Mouse (Mus musculus): Measurements from ENCODE around the gene Chn2.
A peak's percentile ranks its signal among the peaks of the same experiment; 100 is the strongest.
"Not testable (repeated sequence)": the region's sequence is repeated elsewhere in the genome, so short reads cannot be mapped to it uniquely, and the experiment has no call there.

Chn2 gene

DNA sequence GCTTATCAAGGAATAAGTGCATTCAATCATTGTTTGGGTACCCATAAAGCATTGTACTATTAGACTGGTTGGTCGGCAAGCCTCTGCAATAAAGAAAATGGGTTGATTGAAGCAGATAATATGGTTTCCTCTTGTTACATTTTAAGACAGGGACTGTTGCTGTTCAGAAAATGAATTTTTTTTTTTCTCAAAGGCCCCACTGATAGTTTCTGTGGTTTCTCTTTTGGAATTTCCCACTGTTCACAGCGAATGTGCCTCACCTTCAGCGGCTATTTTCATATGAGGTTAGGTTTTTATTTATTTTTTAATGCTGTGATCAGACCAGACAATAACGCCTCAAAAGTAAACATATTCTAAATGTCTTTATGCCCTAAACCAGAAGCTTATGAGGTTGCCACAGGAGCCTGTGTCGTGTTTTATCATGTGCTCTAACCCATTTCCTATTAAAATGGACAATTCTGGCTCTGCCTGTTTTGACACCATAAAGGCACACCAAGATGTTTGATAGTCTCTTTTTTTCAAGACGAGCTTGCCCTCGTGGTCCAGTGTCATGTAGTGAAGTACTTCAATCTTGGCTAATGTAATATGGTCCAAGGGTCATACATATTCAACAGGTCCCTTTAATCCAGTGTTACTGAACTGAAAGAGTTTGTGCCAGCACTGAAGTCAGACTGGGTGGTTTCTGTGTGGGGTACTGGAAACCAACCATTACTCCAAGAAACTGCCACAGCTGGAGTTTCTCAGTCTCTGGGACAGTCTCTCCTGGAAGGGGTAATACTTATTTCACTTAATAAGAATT lies 112.3 kb downstream of the Chn2 start:
- DNase-seq (ENCODE audit: low spot score in 2 of 2), result no peak

DNA sequence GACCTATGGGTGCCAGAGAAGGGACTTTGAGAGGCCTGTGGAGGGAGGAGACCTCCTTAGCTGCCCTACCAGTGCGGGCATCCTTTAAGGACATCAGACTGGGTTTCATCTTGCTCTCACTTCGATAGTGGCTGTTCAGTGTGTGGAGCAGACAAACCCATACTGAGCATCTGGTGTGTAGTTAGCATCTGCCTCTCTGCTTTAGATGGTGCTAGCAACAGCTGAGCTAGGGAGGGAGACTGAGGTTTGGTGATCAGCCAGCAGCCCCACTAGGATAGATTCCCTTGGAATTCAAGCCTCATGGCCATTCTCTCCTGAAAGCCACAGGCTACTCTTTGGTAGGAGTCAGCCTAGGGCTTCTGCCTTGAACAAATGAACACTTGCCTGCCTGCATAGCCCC lies 117.7 kb downstream of the Chn2 start:
- DNase-seq (ENCODE audit: low spot score in 2 of 2), result no peak

DNA sequence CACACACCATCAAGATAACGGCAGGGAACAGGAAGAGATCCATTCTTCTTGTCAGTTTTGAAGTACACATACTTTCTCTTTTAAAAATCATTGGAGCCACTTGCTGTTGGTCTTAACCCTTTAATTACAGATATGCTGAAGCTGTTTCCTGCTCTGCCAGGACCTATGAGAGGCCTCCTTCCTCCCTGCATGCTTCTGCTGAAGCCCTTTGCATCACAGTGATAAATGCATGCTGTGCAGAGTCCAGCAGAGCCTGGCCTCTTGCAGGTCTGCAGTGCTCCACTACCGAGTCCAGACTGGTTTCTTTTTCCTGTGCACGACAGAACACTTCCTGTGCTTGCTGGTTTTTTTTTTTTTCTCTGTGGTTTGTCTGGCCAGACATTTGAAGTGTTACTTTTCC lies 119.0 kb downstream of the Chn2 start:
- DNase-seq (ENCODE audit: low spot score in 2 of 2), result no peak

DNA sequence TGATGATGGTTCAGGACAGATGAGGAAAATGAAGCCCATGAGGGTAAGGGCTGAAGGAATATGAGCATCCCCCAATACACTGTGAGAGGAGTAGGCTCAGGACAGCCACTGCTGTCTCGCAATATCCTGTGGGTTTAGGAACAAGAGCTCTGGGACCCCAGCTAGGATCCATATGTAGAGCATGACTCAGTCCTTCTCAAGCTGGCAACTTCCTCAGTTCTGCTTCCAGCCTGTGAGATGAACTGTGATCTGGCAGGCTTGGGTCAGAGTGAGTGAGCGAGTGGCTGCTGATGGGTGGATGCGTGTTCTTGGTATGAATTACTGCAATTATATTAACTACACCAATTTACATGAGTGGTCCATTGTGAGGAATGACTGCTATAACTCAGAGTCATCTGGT lies 121.3 kb downstream of the Chn2 start:
- DNase-seq (ENCODE audit: low spot score in 2 of 2), result no peak

DNA sequence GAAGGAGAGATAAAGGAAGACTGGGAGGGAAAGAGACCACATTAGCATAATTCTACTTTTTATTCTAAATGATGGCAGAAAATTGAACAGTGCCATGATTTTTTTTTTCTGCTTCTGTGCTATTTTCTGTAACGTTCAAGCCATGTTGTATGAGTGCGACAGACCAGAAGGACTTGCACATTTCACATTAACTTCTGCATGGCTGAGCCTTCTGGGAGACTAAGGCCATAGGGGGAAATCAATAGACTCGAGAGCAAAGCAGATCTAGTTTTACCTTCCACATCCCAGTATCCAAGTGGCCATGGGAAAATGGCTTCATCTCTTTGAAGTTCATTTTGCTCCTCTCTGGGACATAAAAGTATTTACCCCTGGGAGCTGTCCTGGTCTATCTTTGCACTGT lies 121.9 kb downstream of the Chn2 start:
- DNase-seq (ENCODE audit: low spot score in 2 of 2), result no peak

DNA sequence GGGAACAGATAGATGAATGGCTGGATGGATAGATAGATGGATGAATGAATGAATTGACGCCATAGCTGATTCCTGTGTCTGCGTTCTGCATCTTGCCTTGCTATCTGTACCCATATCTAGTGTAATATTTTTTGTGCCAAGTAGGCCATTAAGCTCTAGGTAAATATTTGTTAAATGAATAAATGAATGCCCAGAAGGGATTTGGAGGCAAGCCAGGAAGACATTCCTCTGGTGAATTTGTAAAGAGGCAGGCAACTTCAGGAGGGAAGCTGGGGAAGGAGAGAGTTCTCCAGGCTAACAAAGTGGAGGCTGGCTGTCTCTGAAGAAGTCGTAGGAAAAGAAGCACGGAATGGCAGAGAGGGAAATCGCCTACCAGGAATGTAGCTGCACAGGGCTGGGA lies 123.0 kb downstream of the Chn2 start:
- no peak for DNase-seq (ENCODE audit: low spot score in 2 of 2)

DNA sequence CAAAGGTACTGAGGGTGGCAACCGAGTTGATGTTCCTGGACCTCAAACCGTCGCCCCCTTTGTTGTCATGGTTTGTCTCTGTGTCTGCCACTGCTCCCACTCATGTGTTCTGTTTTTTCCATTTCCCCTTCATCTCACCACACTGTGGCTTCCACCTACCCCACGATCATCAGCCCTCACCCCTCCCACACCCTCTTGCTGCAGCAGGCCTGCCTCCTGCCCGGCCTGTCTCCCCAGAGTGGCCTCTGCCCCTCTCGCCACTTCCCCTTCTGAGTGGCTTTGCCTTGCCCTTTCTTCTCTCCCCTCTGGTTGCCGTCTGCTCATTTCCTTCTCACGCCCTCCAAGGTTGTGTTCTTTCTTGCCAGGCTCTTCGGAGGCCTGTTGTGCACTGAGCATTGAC lies 123.4 kb downstream of the Chn2 start:
- no peak for DNase-seq (ENCODE audit: low spot score in 2 of 2)

DNA sequence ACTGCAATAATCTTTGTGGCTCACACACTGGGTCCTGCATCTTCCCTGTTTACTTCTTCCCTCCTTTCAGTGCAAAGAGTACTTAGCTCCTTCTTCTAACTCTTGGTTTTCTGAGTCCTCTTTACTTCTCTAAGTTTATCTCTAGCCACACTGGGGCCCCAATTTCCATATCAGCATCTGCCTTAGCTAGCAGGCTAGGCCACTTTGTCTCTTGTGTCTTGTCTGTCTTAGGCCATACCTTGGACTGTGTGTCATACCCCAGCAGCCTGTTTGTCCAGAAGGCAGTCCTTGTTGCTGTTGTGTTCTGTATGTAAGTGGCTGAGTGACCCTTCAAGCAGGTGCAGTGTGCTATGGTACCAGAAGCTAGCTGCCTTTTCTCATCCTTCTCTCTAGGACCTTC lies 124.3 kb downstream of the Chn2 start:
- no peak for DNase-seq (ENCODE audit: low spot score in 2 of 2)

DNA sequence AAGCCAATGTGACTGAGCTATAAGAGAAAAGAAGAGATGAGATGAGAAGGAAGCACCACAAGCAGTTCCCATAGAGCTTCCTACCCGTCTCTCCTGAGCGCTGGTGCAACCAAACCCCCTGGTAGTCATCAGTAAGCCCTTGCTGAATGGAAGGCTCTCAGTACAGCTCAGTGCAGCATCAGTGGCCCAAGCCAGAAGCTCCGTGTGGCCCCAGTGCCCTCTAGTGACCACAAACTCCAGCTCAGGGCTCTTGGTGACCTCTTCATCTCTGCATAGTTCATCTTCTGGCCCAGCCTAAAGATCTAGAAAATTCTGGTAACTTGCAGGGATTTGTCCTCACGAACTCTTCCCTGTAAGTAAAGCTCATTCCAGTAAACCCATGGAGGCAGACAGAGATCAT lies 125.4 kb downstream of the Chn2 start:
- no peak for DNase-seq (ENCODE audit: low spot score in 2 of 2)

DNA sequence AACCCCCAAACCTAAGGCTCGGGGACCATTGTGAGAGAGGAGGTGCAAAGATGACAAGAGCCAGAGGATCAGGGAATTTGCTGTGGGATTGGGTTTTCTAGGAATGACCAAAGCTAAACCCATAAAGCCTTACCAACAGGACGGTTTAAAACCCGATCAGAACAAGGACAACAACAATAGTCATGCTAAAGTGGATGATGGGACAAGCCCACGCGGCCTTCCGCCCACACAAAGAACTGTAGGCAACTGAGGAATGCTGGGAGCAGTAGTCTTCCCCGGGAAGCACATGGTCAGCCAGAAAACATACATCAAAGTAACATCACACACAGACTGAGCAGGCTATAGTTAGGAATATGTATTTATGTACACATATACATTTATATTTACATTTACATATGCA lies 125.9 kb downstream of the Chn2 start:
- DNase-seq (ENCODE audit: low spot score in 2 of 2), result no peak

DNA sequence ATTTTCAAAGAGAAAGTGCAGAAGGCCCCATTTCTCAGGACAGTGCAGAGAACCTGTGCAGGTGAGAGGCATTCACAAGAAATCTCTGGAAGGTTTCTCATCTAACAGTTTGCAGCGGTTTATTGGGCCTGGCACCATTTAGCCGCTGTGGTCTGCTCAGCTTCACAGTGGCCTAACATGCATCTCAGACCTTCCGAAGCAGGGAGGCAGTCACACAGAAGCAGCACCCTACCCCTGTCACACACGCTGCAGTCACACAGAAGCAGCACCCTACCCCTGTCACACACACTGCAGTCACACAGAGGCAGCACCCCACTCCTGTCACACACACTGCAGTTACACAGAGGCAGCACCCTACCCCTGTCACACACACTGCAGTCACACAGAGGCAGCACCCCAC lies 126.5 kb downstream of the Chn2 start:
- DNase-seq (ENCODE audit: low spot score in 2 of 2), result no peak

DNA sequence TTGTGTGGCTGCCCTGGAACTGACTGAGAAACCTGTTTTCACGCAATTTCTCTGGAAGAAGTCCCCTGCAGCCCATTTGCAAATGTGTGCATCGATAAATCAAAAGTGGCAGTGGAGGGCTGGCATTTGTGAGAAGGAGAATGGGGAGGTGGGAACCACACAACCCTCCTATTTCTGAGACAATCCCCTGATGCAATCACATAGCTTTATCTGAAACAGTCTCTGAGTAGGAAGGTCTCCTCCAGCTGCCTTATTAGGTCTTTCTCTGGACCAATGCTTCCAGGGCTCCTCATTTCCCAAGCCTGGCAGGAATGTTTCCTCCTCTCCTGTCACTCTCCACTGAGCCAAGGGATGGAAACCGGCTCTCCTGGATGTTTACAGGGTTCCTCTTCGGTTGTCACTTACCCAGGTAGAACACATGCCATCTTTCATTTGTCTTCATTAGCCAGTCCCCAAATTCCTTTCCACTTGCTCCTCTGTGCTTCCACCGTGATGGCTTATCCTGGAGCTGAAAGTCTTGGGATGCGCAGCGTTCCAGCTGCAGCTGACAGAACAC lies 127.7 kb downstream of the Chn2 start:
- DNase-seq (ENCODE audit: low spot score in 2 of 2), result no peak

DNA sequence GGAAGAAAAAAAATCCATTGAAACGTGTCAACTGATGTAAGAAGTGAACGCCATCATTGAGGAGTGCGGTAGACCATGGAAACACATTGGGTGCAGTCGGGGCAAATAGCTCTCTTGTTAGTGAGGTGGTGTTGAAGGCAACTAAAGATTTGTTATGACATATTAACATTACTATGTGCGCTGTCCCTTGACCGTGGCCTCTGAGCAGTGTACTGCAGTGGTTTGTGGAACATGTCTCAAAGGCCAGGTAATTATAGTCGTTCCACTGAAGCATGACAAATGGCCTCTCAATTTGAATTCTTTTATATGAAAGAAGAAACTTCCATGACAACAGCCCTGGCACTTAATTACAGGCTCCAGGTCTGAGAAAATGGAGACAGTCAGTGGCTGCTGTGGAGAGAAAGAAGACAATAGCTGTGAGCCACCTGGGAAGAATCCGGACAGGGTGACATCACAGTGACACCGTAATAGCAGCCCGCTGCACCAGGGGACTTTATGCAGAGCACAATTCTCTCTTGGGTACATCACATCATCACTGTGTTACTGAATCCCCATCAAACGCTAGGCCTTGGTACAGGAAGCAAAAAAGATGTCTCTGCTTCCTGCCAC lies 131.0 kb downstream of the Chn2 start:
- DNase-seq (ENCODE audit: low spot score in 2 of 2), result no peak

DNA sequence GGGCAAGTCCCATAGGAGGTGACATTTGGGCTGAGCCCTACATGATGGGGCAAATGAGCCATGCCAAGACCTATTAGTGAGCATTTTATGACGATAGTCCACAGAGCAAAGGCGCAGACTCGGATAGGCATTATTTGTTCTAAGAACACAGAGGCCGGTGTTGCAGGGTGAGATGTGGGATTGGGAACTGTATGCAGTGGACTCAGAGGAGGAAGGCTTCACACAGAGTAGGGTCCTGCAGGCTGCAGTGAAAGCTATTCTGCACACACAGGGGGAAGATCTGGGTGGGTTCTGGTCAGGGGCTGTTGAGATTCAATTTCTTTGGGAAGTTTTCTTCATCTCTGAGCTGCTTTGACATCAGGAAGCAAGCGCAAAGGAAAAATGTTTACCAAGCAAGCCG lies 132.0 kb downstream of the Chn2 start:
- no peak for DNase-seq (ENCODE audit: low spot score in 2 of 2)

DNA sequence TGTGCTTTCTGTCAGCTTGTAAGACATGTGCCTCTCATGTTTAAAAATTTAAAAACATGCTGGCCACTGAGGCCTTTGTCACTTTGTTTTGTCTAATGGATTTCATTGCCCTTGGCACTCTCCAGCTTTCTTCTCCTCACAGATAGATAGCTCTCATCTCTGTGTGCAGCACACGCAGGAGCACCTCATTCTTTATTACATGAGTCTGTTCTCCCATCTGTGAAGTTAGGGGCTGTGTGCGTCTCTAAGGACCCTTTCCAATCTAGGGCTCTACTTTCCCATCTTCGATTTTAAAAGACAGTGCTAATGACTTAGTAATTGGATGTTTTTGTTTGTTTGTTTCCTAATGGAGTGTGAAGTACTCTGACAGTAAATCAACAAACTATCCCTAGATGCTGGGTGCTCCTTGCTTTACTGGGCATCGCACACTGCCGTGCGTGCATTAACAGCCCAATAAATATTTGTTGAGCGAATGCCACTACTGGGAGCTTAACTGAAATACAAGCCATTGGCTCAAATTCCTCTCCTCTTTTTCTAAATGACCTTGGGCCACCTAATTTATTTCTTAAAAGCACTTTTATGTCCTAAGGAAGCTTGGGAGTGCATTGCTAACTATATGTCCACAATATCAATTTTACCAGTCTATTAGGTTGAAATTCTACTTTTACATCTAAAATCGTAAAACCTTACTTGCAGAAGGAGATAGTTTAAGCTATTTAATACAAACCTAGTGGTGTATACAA lies 136.3 kb downstream of the Chn2 start:
- DNase-seq (ENCODE audit: low spot score in 2 of 2), result no peak

DNA sequence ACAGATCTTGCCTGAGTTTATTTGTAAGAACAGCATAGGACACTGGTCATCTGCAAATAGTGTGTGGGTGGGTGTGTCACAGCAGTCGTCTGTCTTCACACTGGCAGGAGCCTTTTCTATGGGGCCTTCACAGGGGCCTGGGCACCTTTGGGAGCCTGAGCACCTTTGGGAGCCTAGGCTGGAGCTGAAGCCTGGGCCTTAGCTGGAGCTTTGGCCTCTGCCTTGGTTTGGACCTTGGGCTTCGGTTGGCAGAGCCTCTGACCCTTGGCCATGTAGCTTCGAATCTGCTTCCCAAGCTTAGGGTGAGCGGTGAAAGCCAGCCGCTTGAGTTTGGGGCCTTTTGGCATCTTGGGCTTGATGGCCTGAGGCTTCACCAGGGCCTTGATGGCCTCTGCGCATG lies 137.7 kb downstream of the Chn2 start:
- not testable (repeated sequence) for DNase-seq (ENCODE audit: low spot score in 2 of 2)

DNA sequence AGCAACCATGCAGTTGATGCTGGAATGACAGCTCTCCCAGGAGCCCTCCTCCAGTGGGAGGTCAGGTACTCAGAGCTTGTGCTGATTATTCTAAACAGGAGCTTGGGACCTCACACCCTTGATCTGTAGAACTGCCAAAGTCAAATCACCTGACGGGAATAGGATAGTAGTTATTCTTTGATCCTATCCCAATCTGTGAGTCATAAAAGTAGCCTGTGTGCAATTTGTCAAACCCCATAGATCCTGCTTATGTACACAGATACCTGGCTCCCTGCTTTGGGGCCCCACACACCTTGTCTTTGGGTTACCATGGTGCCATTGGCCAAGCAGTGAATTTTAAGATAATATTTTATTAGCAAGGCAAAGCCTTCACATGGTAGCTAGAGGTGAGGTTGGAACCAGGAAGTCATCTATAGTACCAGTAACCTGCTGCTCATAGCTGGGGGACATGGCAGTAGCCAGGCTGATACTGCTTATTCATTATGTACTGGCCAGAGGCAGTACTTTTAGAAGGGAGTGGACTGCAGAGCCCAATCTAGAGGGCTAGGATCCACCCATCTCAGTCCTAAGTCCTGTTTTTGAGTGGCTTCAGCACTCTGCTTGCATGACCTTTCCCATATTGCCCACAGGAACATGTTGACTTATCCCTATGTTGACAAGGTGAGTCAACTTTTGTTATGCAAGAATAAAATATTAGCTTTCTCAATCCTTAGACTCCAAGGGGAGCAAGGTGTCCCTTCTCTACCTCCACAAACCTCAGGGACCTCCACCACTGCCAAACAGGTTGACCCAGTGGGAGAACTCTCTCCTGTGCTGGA lies 139.9 kb downstream of the Chn2 start:
- no peak for DNase-seq (ENCODE audit: low spot score in 2 of 2)

DNA sequence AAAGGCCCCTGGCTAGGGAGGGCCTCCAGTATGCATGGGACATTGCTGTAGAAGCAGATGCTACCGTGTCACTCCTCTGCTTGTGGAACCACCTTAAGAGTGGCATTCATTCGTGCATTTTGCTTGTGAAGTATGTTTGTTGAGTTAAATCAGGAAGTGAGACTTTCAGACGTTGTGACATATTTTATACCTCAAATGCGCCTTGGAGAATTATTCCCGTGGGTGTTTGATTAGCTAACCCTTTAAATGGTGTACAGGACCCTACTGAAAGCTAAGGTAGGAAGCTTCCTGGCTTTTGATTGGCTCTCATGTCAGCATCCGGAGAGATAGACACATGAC lies 140.5 kb downstream of the Chn2 start:
- DNase-seq (ENCODE audit: low spot score in 2 of 2), result no peak

DNA sequence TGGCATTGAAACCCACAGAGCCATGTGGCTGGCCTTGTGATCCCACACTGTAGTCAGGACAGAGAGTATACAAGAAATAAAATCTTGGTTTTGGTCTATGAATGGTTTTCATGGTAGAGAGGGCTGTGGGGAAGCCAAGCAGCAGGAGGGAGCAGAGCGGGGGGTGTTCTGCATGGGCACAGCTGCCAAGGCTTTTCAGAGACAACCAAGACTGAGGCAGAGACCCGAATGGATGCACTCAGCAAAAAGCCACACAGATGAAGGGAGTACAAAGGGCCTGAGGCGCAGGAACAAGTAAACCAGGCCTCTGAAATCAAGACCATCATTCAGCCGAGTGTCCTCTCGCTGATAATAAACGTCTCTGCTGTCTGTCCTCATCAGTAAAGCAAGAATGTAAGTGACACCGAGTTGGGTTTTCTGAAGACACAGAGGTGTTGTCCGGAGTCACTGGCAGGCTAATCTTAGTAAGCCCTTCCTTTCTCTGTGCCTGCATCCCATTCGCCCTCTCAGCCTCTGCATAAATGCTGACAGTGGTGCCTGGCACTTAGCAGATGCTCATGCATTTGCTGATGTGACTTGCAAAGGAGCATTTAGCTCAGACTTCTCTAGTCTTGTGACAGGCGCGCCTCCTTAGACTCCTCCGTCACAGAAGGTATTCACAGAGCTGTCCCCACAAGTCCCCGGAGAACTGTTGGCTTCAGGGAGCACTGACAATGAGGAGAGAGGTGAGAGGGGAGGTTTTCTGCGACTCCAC lies 144.6 kb downstream of the Chn2 start:
- DNase-seq (ENCODE audit: low spot score in 2 of 2), result peak; percentile 23 to 28

DNA sequence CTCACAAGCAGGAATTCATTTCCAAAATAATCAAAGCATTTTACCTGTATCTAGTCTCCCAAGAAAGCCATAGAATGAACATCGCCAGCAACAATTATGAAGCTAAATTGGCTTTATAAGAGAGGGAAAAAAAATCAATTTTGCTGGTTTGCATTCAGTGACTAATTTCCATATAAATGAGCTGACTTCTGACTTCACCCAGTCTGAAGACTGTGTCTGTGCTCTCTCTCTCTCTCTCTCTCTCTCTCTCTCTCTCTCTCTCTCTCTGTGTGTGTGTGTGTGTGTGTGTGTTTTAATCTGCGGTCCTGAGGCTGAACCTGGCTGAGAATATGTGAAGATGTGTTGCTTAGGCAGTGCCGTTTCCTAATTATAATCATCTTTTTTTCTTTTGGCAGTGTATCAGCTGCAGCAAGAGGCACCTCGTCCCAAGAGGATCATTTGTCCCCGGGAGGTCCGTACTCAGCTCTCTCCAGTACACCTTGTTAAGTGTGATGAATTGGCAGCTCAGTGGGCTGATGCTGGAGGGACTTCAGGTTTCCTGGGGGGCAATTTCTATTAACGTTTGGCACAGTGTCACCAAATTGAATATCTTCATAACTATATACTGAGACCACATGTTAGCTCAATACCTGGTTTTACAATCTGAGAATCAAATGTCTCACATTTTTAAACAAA lies 154.4 kb downstream of the Chn2 start:
- DNase-seq (ENCODE audit: low spot score in 2 of 2), result no peak
